Mouse (Mus musculus) ES-Bruce4 (cell line): Measurements from ENCODE around the gene Parn.

Experiments
- CTCF ChIP-seq: IDR thresholded peaks from one replicate; pipeline ENCODE4 v1.8.1; 2011; ENCODE audit warnings: low read depth, low read length
- POLR2A ChIP-seq: IDR thresholded peaks from one replicate; pipeline ENCODE4 v1.8.1; 2011; ENCODE audit warnings: low read length; ENCODE audit not compliant: insufficient read depth

- TF ChIP-seq CTCF (no peak), POLR2A (no peak)
Measured at GRCm38 (mm10) chr16:13556446-13556845, 111.5 kb downstream of the Parn start.
